Mouse (Mus musculus) kidney, adult 2 months (tissue): ENCODE measurements around the gene Grin2d. TPM values are rescaled to one million over a fixed set of nuclear protein-coding genes. Genes with fewer than 3 reads are reported as not detected.

Experiments used
- DNase-seq: peaks from one replicate; pipeline ENCODE4 v3.0.0; 2021
- H3K27ac ChIP-seq: fragments of 200-500 bp; 2 replicates; pipeline ENCODE4 v1.5.1; 2012; ENCODE audit warnings: low read depth, low read length, control low read depth, inconsistent platforms; ENCODE audit not compliant: insufficient read depth
- H3K27me3 ChIP-seq: fragments of 200-500 bp; replicated peaks from 2 replicates; pipeline ENCODE4 v1.6.1; 2012; ENCODE audit warnings: mild to moderate bottlenecking, moderate library complexity, low read length, inconsistent platforms; ENCODE audit not compliant: control insufficient read depth, insufficient read depth
- H3K36me3 ChIP-seq: fragments of 200-500 bp; 2 replicates; pipeline ENCODE4 v1.6.1; 2012; ENCODE audit warnings: mild to moderate bottlenecking, moderate library complexity, low read length, inconsistent platforms; ENCODE audit not compliant: control insufficient read depth, insufficient read depth
- H3K4me1 ChIP-seq: fragments of 200-500 bp; 2 replicates; pipeline ENCODE4 v1.6.1; 2011; ENCODE audit warnings: low read length; ENCODE audit not compliant: control insufficient read depth, insufficient read depth
- H3K4me3 ChIP-seq: fragments of 200-500 bp; 2 replicates; pipeline ENCODE4 v1.5.1; 2011; ENCODE audit warnings: mild to moderate bottlenecking, low read depth, low read length, control low read depth; ENCODE audit not compliant: insufficient read depth
- CTCF ChIP-seq: fragments of 200-500 bp; conservative IDR thresholded peaks from 2 replicates; pipeline ENCODE4 v1.5.1; 2011; ENCODE audit warnings: low read depth, mild to moderate bottlenecking, control low read depth, low read length, moderate library complexity, mixed read lengths; ENCODE audit not compliant: insufficient read depth, insufficient read length
- POLR2A ChIP-seq: fragments of 200-500 bp; IDR thresholded peaks from one replicate; pipeline ENCODE4 v1.6.1; 2011; ENCODE audit warnings: low read depth, low read length, control low read depth
- WGBS: fragments of 180-500 bp; shearing (Covaris S2); methylation state at CpG from one replicate; pipeline ENCODE4 v1.1.7; 2018; 5-methylcytosine and 5-hydroxymethylcytosine counted together
- polyA plus RNA-seq: library from polyadenylated mRNA; depleted of rRNA; stranded (reverse); fragments of >200 nt; gene quantifications from 2 replicates; pipeline ENCODE4 v1.2.3, GENCODE M21; 2012

The Grin2d gene
- polyA plus RNA-seq, 1 experiment = 0.45 TPM

GRCm38 (mm10) chr7:45850661-45851060, 27.5 kb downstream of the Grin2d start:
- no peak for DNase-seq
- Histone ChIP-seq H3K27ac (no peak overlapping the region), H3K27me3 (no peaks in the 10 kb centered on the region), H3K4me1 (no peaks in the 10 kb centered on the region), H3K4me3 (no peak overlapping the region), H3K36me3 (no peaks in the 10 kb centered on the region)
- no peak for TF ChIP-seq POLR2A
- no peak for TF ChIP-seq CTCF
- 77% methylated on average over 3 of the region's 3 CpGs for WGBS

GRCm38 (mm10) chr7:45848447-45849027, 29.6 kb downstream of the Grin2d start:
- H3K27ac ChIP-seq = no peak overlapping the region
- H3K4me1 ChIP-seq = no peaks in the 10 kb centered on the region
- H3K4me3 ChIP-seq = no peak overlapping the region
- no peaks in the 10 kb centered on the region for H3K27me3 ChIP-seq
- WGBS = 45% methylated on average over 6 of the region's 6 CpGs
- no peaks in the 10 kb centered on the region for H3K36me3 ChIP-seq
- DNase-seq = no peak
- TF ChIP-seq POLR2A (no peak), CTCF (no peak)

- WGBS = 91% methylated on average over 10 of the region's 10 CpGs
- TF ChIP-seq POLR2A = no peak
- no peak for TF ChIP-seq CTCF
- H3K27me3 ChIP-seq = no peaks in the 10 kb centered on the region
These were observed 35.0 kb downstream of the Grin2d start for GRCm38 (mm10) chr7:45842950-45843744.

GRCm38 (mm10) chr7:45833924-45834323, 44.3 kb downstream of the Grin2d start:
- no peak for DNase-seq
- 10% methylated on average over 31 of the region's 31 CpGs for WGBS
- H3K36me3 ChIP-seq = no peaks in the 10 kb centered on the region
- H3K4me1 ChIP-seq = peaks cover 5% of the 10 kb centered on the region; the same call in 1 of the 2 replicates
- H3K4me3 ChIP-seq = 0 out of 2 replicates have a peak overlapping the region, but pooled peaks have one; percentile 17
- TF ChIP-seq POLR2A = no peak
- TF ChIP-seq CTCF = no peak
- no peak overlapping the region for H3K27ac ChIP-seq
- H3K27me3 ChIP-seq = peaks cover 4% of the 10 kb centered on the region

More at GRCm38 (mm10) chr7:45842950-45843744, 35.0 kb downstream of the Grin2d start:
- H3K4me1 ChIP-seq = no peaks in the 10 kb centered on the region
- no peak for DNase-seq
- no peak overlapping the region for H3K27ac ChIP-seq
- no peak overlapping the region for H3K4me3 ChIP-seq
- H3K36me3 ChIP-seq = no peaks in the 10 kb centered on the region

GRCm38 (mm10) chr7:45833148-45833790, 44.9 kb downstream of the Grin2d start:
- peak overlapping the region; percentile 17 for H3K4me3 ChIP-seq

GRCm38 (mm10) chr7:45832428-45832827, 45.8 kb downstream of the Grin2d start:
- Histone ChIP-seq H3K4me3 (no peak overlapping the region), H3K4me1 (peaks cover 5% of the 10 kb centered on the region; the same call in 1 of the 2 replicates), H3K27ac (no peak overlapping the region), H3K27me3 (peaks cover 4% of the 10 kb centered on the region), H3K36me3 (no peaks in the 10 kb centered on the region)
- 12% methylated on average over 30 of the region's 30 CpGs for WGBS
- TF ChIP-seq POLR2A (no peak), CTCF (no peak)
- no peak for DNase-seq

More at GRCm38 (mm10) chr7:45833148-45833790, 44.9 kb downstream of the Grin2d start:
- peak; percentile 21 for DNase-seq
- no peak for TF ChIP-seq POLR2A
- no peak for TF ChIP-seq CTCF
- H3K27me3 ChIP-seq = peaks cover 4% of the 10 kb centered on the region
- peaks cover 5% of the 10 kb centered on the region; the same call in 1 of the 2 replicates for H3K4me1 ChIP-seq
- WGBS = 2% methylated on average over 86 of the region's 86 CpGs
- no peaks in the 10 kb centered on the region for H3K36me3 ChIP-seq
- no peak overlapping the region for H3K27ac ChIP-seq
